Mouse (Mus musculus): ENCODE data around the gene Npm1.

Npm1 gene

GRCm38 (mm10) chr11:33103291-33103943, 59.6 kb downstream of the Npm1 start:
- in situ Hi-C loops (cut with MboI, MseI): no loop called here
